Mouse (Mus musculus) liver, adult 2 months (tissue): ENCODE data around the gene Lrch1. TPM values are rescaled to one million over a fixed set of nuclear protein-coding genes. Genes with fewer than 3 reads are reported as not detected.

ENCODE experiments used
- DNase-seq: peaks from one replicate; pipeline ENCODE4 v3.0.0-alpha.2; 2011; ENCODE audit warnings: low read depth, low spot score; ENCODE audit errors: extremely low read depth
- H3K27ac ChIP-seq: fragments of 200-500 bp; replicated peaks from 2 replicates; pipeline ENCODE4 v1.5.1; 2012; ENCODE audit warnings: low read depth, mild to moderate bottlenecking, control low read depth, inconsistent platforms, low read length; ENCODE audit not compliant: insufficient read depth
- H3K27me3 ChIP-seq: fragments of 200-500 bp; 2 replicates; pipeline ENCODE4 v1.6.1; 2012; ENCODE audit warnings: mild to moderate bottlenecking, moderate library complexity, low read length, inconsistent platforms; ENCODE audit not compliant: control insufficient read depth, insufficient read depth
- H3K36me3 ChIP-seq: fragments of 200-500 bp; 2 replicates; pipeline ENCODE4 v1.6.1; 2012; ENCODE audit warnings: low read length, inconsistent platforms; ENCODE audit not compliant: control insufficient read depth, insufficient read depth
- H3K4me1 ChIP-seq: fragments of 200-500 bp; 2 replicates; pipeline ENCODE4 v1.6.1; 2011; ENCODE audit warnings: low read length; ENCODE audit not compliant: control insufficient read depth, insufficient read depth
- H3K4me3 ChIP-seq: fragments of 200-500 bp; 2 replicates; pipeline ENCODE4 v1.5.1; 2011; ENCODE audit warnings: low read depth, mild to moderate bottlenecking, control low read depth, low read length, moderate library complexity; ENCODE audit not compliant: insufficient read depth
- H3K79me2 ChIP-seq: fragments of 200-500 bp; 2 replicates; pipeline ENCODE4 v1.6.1; 2012; ENCODE audit warnings: inconsistent platforms, mild to moderate bottlenecking, low read length, moderate library complexity; ENCODE audit not compliant: control insufficient read depth, insufficient read depth
- H3K9ac ChIP-seq: fragments of 200-500 bp; 2 replicates; pipeline ENCODE4 v1.6.1; 2012; ENCODE audit warnings: low read depth, mild to moderate bottlenecking, control low read depth, inconsistent platforms, low read length
- CTCF ChIP-seq: fragments of 200-500 bp; IDR thresholded peaks from 2 replicates; pipeline ENCODE4 v1.5.1; 2011; ENCODE audit warnings: low read depth, low read length, control low read depth
- POLR2A ChIP-seq: fragments of 200-500 bp; IDR thresholded peaks from 2 replicates; pipeline ENCODE4 v1.6.1; 2011; ENCODE audit warnings: low read length, control low read depth; ENCODE audit not compliant: insufficient read depth; ENCODE audit errors: extremely low read depth
- WGBS: fragments of 180-500 bp; shearing (Covaris S2); methylation state at CpG from one replicate; pipeline ENCODE4 v1.1.7; 2018; 5-methylcytosine and 5-hydroxymethylcytosine counted together
- polyA plus RNA-seq: library from polyadenylated mRNA; depleted of rRNA; stranded (reverse); fragments of >200 nt; gene quantifications from 2 replicates; pipeline ENCODE4 v1.2.3, GENCODE M21; 2012; rRNA removed
- total RNA-seq: library from RNA; depleted of rRNA; stranded (reverse); fragments of >200 nt; gene quantifications from 2 replicates; pipeline ENCODE4 v1.2.3, GENCODE M21; 2014; rRNA removed

Lrch1 gene
- total and polyA plus RNA-seq, 2 experiments: 2.7 to 6.5 TPM

DNA sequence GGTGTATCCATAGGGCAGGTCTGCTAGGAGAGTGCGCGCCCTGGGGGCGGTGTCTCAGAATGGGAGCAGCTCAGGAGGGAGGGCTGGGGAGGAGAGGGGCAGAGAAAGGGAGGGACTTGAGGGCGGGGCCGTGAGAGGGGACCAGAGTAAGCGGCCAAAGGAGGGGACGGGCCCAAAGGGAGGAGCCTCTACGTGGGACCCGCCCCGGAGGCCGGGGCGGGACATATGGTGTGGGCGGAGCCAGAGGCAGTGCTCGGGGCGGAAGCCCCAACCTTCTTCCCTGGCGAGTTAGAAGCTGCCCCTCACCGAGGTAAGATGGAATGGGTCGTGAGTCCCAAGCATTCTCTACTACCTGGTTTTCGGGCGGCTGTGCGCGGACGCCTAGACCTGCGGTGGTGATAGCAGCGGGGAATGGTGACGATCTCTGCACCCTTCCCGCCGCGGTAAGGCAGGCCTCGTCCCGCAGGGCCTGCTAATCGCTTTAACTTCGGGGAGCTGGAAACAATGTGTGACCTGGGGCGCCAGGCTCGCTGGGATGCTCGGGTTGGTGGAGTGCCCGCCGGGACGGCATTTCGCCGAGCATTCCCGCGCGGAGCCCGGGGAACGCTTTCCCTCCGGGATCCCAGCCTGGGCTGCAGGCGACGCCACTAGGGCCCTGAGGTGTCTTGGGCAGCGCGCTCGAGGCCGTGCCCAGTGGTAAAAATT lies 215.4 kb downstream of the Lrch1 start, which contains the start of gene Esd:
Esd (plus strand) TSS at position 219 of the 705 bp plus-strand sequence.
- peak; percentile 95 for DNase-seq
- Histone ChIP-seq H3K27ac (peak within 1 kb of the TSS; percentile 100), H3K27me3 (no peaks in the 10 kb centered on the region), H3K9ac (peak within 1 kb of the TSS; percentile 84), H3K79me2 (peaks cover 9% of the 10 kb centered on the region; the same call in 1 of the 2 replicates), H3K4me1 (peaks cover 17% of the 10 kb centered on the region; the same call in 1 of the 2 replicates), H3K4me3 (peak within 1 kb of the TSS; percentile 74), H3K36me3 (peaks cover 16% of the 10 kb centered on the region)
- under 1% methylated on average over 50 of the region's 53 CpGs for WGBS
- TF ChIP-seq POLR2A (peak; percentile 84), CTCF (0 out of 2 replicates have a peak, but pooled peaks have one; percentile 13)

DNA sequence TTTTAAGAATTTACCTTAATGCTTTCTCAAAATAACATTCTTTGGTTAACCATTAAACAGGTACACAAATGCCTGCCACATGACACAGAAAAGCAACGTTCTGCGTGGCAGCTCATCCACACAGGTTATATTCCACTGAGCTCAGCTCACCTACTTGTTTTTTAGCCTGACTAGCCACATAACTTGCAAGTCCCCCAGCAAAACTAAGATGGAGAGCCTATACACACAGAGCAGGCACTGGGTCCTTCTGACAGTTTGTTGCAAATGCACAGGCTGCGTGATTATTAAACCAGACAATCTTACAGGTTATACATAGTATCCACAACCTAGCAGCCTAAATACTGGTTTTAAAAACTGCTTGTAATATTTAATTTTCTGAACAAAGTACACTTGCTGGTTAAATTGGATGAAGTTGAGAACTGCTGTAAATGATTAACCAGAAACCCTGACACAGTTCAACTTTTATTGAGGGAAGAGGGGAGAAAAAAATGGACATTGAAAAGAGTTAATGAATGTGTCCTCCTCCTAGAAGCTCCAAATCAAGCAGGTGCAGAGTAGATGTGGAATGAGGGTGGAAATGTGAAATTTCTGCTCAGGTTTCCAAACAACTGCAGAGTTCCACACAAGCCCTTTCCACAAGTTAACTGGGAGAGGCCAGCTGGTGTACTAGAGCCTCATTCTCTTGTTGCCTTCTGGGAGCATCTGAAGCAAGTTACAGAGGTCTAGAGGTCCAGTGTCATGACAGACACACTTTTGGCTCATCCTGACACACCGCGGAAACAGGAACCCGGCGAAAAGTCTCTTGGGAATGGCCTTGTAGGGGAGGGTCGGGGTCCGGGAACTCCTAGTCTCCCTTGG lies 216.2 kb downstream of the Lrch1 start:
- 10% methylated on average over 9 of the region's 9 CpGs for WGBS
- Histone ChIP-seq H3K27ac (peak overlapping the region; percentile 100), H3K27me3 (no peaks in the 10 kb centered on the region), H3K4me3 (peak overlapping the region; percentile 39), H3K9ac (peak overlapping the region; percentile 84), H3K4me1 (peaks cover 17% of the 10 kb centered on the region; the same call in 1 of the 2 replicates), H3K79me2 (peaks cover 9% of the 10 kb centered on the region; the same call in 1 of the 2 replicates), H3K36me3 (peaks cover 10% of the 10 kb centered on the region)
- TF ChIP-seq CTCF (no peak), POLR2A (no peak)
- peak; percentile 94 for DNase-seq

DNA sequence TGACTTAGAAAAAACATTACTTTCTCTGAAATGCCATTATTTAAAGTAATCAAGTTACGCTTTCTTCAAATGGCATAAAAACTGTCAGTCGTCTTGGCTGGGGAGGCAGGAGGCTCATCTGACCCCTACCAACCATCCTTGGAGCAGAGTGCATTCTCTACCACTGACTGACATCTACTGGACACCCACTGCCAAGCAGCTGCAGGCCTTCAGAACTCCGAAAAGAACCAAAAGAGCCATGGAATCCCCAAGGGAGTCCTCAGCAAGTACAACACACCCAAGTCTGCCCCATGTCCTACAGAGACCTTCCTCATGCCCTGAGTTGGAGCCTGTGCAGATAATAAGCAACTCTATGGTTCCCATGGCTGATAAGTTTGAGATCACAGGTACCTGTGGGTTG lies 224.1 kb downstream of the Lrch1 start:
- Histone ChIP-seq H3K36me3 (no peaks in the 10 kb centered on the region), H3K27ac (no peak overlapping the region), H3K4me3 (no peak overlapping the region), H3K79me2 (no peaks in the 10 kb centered on the region), H3K27me3 (no peaks in the 10 kb centered on the region), H3K9ac (no peak overlapping the region), H3K4me1 (no peaks in the 10 kb centered on the region)
- no peak for DNase-seq
- WGBS: 80% methylated on average over 3 of the region's 3 CpGs
- TF ChIP-seq POLR2A (no peak), CTCF (peak; percentile 31; the same call in 1 of the 2 replicates)

DNA sequence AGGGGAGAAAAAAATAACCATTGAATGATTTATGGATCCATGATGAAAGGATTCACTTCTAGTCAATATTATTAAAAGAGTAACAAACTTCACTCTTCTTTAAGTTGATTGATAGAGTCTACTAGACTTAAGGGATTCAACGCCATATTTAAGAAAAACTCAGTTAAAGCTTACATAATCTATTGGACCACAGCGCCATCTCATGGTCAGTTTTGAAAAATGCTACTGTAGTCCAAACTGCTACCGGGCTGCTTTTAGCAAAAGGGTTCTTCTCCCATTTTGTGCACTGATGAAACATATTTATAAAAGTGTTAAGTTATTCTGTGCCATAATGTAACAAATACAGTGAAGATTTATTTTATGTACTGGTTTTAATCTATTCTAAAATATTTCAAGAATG lies 238.6 kb downstream of the Lrch1 start:
- Histone ChIP-seq H3K27ac (no peak overlapping the region), H3K27me3 (no peaks in the 10 kb centered on the region), H3K4me1 (no peaks in the 10 kb centered on the region), H3K4me3 (no peak overlapping the region), H3K9ac (no peak overlapping the region), H3K36me3 (no peaks in the 10 kb centered on the region), H3K79me2 (no peaks in the 10 kb centered on the region)
- peak; percentile 61 for DNase-seq
- 16% methylated on average over 3 of the region's 3 CpGs for WGBS
- TF ChIP-seq POLR2A: no peak
- 0 out of 2 replicates have a peak, but pooled peaks have one; percentile 20 for TF ChIP-seq CTCF

Other genes with a start within 250 kb of the Lrch1 start
- gene Esd, start 215.6 kb downstream of the Lrch1 start, total RNA-seq: 327 and 396 TPM in 2 replicates
- gene Esd, start 215.6 kb downstream of the Lrch1 start, polyA plus RNA-seq: 119 and 143 TPM in 2 replicates
- 0.54 and 1.1 TPM in 2 replicates for gene Rubcnl, start 68.2 kb upstream of the Lrch1 start, total RNA-seq
- 0.15 and 0.21 TPM in 2 replicates for gene Rubcnl, start 68.2 kb upstream of the Lrch1 start, polyA plus RNA-seq
- gene Lrrc63, start 183.0 kb upstream of the Lrch1 start, total RNA-seq: under 0.01 TPM in 1 of 2 replicates, not detected in the other
- 0.04 TPM in 1 of 2 replicates, not detected in the other for gene Lrrc63, start 183.0 kb upstream of the Lrch1 start, polyA plus RNA-seq
- 55.5 and 71.8 TPM in 2 replicates for gene Lcp1, start 183.2 kb upstream of the Lrch1 start, total RNA-seq
- 15.5 and 19.2 TPM in 2 replicates for gene Lcp1, start 183.2 kb upstream of the Lrch1 start, polyA plus RNA-seq